Mouse (Mus musculus): ENCODE measurements around the gene Oaz3.

Oaz3 gene

GRCm38 (mm10) chr3:94443597-94443964, at the start of gene Oaz3:
Oaz3 (minus strand) TSS chr3:94443915.
- no peak for DNase-seq (ENCODE audit: low read depth)

GRCm38 (mm10) chr3:94487581-94487980, 43.9 kb upstream of the Oaz3 start:
- DNase-seq (ENCODE audit: low read depth) = no peak

GRCm38 (mm10) chr3:94485922-94486321, 42.2 kb upstream of the Oaz3 start:
- DNase-seq (ENCODE audit: low read depth) = no peak

- no peak for DNase-seq (ENCODE audit: low read depth)
Measured at GRCm38 (mm10) chr3:94483790-94484439, 40.2 kb upstream of the Oaz3 start.

- peak; percentile 79 for DNase-seq (ENCODE audit: low read depth)
Measured at GRCm38 (mm10) chr3:94482764-94483385, 39.2 kb upstream of the Oaz3 start.

GRCm38 (mm10) chr3:94481429-94481828, 37.7 kb upstream of the Oaz3 start:
- DNase-seq (ENCODE audit: low read depth) = no peak

- no peak for DNase-seq (ENCODE audit: low read depth)
Measured at GRCm38 (mm10) chr3:94480291-94480884, 36.7 kb upstream of the Oaz3 start, which contains the start of gene Riiad1. Riiad1 (minus strand) TSS chr3:94480341.

- DNase-seq (ENCODE audit: low read depth) = no peak
Measured at GRCm38 (mm10) chr3:94479564-94479963, 35.8 kb upstream of the Oaz3 start.

- no peak for DNase-seq (ENCODE audit: low read depth)
Measured at GRCm38 (mm10) chr3:94478591-94479169, 35.0 kb upstream of the Oaz3 start.

GRCm38 (mm10) chr3:94477981-94478422, 34.3 kb upstream of the Oaz3 start, which contains the start of gene Celf3:
Celf3 (plus strand) TSS chr3:94478295.
- DNase-seq (ENCODE audit: low read depth) = no peak

- no peak for DNase-seq (ENCODE audit: low read depth)
Measured at GRCm38 (mm10) chr3:94477444-94477843, 33.7 kb upstream of the Oaz3 start.

- DNase-seq (ENCODE audit: low read depth) = no peak
Measured at GRCm38 (mm10) chr3:94476301-94477035, 32.8 kb upstream of the Oaz3 start.

GRCm38 (mm10) chr3:94473567-94474232, 30.0 kb upstream of the Oaz3 start:
- no peak for DNase-seq (ENCODE audit: low read depth)

GRCm38 (mm10) chr3:94473115-94473505, 29.4 kb upstream of the Oaz3 start:
- no peak for DNase-seq (ENCODE audit: low read depth)

- no peak for DNase-seq (ENCODE audit: low read depth)
Measured at GRCm38 (mm10) chr3:94472447-94473114, 28.9 kb upstream of the Oaz3 start.

GRCm38 (mm10) chr3:94468931-94469330, 25.2 kb upstream of the Oaz3 start:
- DNase-seq (ENCODE audit: low read depth) = no peak

GRCm38 (mm10) chr3:94465632-94466430, 22.1 kb upstream of the Oaz3 start:
- DNase-seq (ENCODE audit: low read depth) = no peak

GRCm38 (mm10) chr3:94463926-94464578, 20.3 kb upstream of the Oaz3 start:
- DNase-seq (ENCODE audit: low read depth) = no peak

GRCm38 (mm10) chr3:94459834-94460233, 16.1 kb upstream of the Oaz3 start:
- DNase-seq (ENCODE audit: low read depth) = peak; percentile 43

- DNase-seq (ENCODE audit: low read depth) = no peak
Measured at GRCm38 (mm10) chr3:94457055-94457454, 13.3 kb upstream of the Oaz3 start.
